Mouse (Mus musculus): ENCODE measurements around the gene Avp.

GRCm38 (mm10) chr2:130564063-130564462 is 18.3 kb downstream of the Avp start:
- TF ChIP-seq POLR2A (IDR thresholded peaks at IDR 0.05; ENCODE audit: extremely low read depth, insufficient read depth, low read length) (no peak), CTCF (IDR thresholded peaks at IDR 0.05; ENCODE audit: extremely low read depth, insufficient read depth, low read length) (no peak)
